Mouse (Mus musculus): ENCODE measurements around the gene Chmp2b.

The Chmp2b gene

DNA sequence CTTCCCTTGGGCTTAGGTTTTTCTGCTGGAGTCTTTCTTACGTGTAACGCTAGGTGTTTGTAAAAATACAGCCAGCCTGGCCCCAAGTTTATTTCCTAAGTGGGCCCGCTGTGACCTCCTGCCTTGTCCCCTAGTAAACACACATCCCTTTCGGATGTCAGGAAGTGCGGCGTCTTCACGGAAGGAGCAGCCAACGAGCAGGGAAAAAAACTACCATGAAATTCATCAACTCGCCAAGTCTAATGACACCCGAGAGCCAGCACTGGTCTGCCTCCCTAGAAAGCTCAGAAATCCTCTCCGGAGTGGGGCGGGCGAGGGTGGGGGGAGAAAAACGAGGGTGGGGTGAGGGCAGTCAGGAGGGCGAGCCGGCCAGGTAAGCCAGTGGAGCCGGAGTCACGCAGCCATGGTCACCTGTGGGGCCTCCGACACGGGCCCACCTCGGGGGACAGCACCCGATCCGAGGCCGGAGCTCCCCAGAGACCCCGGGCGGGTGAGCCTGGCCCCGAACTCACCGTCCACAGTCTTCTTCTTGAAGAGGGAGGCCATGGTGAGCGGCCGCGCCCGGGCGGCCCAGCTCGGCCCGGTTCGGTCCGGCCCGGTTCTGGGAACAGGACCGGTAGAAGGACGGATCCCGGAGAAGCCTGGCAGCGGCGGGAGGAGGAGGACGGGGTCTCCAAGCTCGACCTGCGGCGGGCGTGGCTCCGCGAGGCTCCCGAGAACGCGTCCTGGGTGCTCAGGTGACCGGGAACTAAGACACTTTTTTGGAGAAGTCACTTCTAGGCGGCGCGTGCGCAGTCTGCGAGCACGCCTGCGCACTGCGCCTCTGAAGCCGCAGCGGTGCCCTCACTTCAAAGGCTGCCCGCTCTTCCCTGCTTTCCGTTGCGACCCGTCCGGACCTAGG, at the start of gene Chmp2b:
Gene Chmp2b (minus strand): TSS at position 764 of the 901 bp plus-strand sequence.
- peak; percentile 88 to 91 for DNase-seq

DNA sequence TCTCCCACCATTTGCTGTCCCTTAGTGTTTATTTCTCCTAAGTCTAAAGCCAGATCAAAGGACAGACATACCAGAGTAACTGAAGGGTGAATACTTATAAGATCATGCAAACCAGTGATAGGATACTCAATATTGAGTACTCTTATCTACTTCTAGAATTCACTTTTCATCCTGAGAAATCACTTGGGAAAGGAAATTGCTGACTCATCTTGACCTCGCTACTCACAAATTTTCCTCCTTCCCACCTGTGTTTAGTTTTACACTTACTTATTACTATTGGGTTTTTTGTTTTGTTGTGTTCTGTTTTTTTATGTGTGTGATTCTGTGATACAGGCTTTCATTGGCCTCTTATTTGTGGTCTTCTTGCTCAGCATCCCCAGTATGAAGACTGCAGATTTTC, 49.2 kb upstream of the Chmp2b start:
- DNase-seq, result no peak

- no peak for DNase-seq
Observed at GRCm38 (mm10) chr16:65600798-65601197, 38.3 kb upstream of the Chmp2b start.

DNA sequence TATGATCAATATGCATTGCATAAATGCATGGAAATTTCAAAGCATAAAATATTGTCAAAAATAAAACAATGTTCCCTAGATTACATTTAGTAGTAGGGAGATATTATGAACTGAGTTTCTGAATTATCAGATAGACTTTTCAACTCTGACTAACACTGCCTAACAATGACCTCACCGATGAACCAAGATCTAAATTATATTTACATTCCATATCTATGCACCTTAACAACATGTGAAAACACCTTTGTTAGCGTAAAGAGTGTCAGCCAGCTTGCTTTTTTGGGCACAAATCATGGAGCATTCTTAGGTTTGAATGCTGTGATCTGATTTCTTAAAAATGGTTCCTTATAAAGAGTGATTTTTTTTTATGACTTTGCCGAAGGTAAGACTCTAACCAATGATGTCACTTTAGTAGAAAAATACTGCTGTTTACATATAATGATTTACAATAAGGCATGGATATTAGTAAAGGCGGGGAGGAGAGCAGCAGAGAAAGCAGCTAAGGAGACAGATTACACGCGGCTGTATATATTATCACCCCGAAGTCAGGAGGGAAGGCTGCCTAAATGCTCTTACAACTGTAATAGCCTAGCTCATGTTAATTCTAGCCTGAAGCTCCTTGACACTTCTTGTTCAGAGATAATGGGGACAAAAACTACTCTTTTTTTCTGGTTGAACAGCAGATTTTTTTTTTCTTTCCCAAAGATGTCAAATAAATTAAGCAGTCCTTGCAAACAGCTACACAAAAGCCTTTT, 23.8 kb upstream of the Chmp2b start:
- no peak for DNase-seq

DNA sequence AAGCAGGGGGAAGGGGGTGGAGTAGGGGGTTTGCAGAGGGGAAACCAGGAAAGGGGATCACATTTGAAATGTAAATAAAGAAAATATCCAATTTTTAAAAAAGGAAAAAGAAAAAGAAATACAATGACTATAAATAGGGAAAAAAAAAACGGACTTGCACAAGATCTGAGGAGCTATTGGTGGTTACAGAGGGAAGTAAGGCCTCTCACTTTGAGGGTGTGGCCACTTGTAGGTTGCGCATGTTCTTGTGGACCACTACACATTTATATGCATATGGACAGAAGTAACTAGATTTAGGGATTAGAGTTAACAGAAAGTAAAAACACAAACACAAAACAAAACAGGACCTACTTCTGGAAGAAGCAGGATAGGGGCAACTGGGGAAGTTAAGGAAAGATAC, 23.2 kb upstream of the Chmp2b start:
- no peak for DNase-seq

DNA sequence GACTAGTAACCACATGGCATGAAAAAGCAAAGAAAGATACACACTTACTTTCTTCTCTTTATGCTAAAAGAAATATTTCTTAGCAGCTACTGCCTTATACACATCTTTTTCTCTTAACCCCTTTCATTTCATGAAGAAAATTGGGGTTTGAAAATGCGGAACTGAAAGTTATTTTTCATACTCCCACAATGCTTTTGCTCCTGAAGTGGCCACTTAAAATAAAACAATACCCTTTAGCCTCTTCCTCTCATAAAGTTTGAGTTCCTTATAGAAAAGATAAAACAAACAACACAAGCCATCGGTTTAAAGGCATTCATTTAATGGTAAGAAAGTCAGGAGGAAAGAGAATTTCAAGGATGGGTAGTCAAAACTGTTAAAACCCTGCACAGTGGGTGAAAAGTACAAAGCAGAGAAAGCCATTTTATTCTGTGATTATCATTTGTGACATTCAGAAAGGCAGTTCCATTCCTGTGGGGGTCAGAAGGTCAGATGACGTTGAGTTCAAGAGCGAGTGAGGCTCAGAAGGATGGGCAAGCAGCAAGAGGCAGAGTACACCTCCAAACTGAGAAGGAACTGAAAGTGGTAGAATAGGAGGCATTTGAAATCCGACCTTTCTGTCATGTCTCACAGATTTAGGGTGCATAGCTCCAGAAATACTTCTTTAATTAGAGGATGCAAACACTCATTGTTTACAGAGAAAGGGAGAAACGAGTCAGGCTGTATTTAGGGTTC, 14.9 kb upstream of the Chmp2b start:
- DNase-seq, result no peak

GRCm38 (mm10) chr16:65568853-65569252, 6.3 kb upstream of the Chmp2b start:
- DNase-seq, result no peak

- DNase-seq, result no peak
Observed at GRCm38 (mm10) chr16:65564951-65565350, 2.4 kb upstream of the Chmp2b start.

DNA sequence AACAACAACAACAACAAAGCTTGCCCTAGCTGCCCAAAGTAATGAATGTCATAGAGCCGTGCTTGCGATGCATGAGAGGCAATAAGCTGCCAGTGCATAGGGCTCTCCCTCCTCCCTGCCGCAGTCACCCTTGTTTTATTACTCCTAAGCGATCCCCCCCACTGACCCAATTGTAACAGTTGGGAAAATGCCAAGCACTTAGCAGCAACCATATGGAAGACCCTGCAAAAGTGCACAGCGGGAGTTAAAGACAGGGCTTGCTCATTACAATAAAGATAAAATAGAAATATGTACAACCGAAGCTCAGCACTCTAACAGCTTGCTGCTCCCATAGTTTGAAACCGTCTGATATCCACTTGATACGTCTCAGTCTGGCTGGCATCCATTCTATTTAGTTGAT, 1.8 kb upstream of the Chmp2b start:
- DNase-seq, result no peak

- no peak for DNase-seq
Observed at GRCm38 (mm10) chr16:65562864-65563206, 309 bp upstream of the Chmp2b start.

DNA sequence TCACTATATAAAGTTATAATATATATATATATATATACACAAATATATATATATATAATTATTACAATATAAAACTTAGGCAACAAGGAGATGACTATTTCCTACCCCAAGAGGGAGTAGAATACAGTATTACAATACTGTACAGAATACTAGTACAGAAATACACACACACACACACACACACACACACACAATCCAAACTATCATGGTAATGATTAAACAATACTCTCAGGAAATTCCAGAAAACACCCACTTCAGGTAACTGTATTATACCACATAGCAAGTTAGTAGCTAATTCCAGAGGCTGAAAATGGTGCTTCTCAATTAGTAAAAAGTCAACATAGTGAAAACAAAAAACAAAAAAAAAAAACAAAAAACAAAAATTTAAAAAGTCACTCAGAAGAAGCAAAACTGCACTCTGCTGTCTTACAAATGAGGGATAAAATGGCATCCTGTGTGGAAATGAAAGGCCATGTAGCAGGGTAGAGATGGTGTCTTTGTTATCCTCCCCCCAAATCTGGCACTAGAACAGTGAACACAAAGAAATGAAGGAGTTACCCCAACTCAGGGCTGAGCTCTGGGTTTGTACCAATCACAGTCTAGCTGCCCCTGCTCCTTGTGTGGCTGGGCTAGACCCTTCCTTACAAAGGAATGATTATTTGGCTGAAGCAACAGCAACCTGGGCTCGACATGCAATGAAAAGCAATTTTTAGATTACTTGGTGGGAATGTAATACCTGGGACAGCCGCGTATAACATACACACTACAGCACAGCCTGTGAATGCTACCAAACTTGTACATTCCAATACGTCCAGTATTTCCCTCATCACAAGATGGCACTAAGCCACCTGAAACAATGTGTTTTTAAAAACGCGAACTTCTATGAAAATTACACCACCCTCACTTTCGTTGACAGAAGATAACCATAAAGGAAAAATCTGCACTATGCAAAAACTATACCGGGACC, 1.2 kb downstream of the Chmp2b start:
- no peak for DNase-seq

DNA sequence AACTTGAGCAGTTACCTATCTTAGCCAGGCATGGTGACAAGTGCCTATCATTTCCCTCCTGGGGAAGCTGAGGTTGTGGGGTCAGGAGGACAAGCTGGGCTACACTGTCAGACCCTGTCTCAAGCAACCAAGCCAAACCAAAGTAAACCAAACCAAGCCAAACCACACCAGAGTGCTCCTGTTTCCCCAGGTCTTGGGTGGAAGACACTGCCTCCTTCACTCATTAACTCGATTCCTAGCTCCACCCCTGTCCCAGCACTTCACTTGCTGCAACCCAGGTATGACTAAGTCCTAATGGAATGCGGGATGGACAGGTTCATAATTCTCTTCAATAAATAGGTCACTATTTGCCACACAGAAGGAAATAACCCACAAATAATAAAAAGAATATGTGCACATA, 2.9 kb downstream of the Chmp2b start:
- no peak for DNase-seq

GRCm38 (mm10) chr16:65557369-65557768, 5.2 kb downstream of the Chmp2b start:
- no peak for DNase-seq

- DNase-seq, result no peak
Observed at GRCm38 (mm10) chr16:65554267-65554666, 8.3 kb downstream of the Chmp2b start.

- no peak for DNase-seq
Observed at GRCm38 (mm10) chr16:65550814-65551213, 11.7 kb downstream of the Chmp2b start.

- DNase-seq, result no peak
Observed at GRCm38 (mm10) chr16:65548960-65549359, 13.6 kb downstream of the Chmp2b start.

- DNase-seq, result no peak
Observed at GRCm38 (mm10) chr16:65543676-65544293, 18.7 kb downstream of the Chmp2b start.

GRCm38 (mm10) chr16:65533315-65533999, 29.1 kb downstream of the Chmp2b start:
- DNase-seq, result peak in 1 of 2 experiments; percentile 42

GRCm38 (mm10) chr16:65531663-65532062, 30.9 kb downstream of the Chmp2b start:
- DNase-seq, result no peak

DNA sequence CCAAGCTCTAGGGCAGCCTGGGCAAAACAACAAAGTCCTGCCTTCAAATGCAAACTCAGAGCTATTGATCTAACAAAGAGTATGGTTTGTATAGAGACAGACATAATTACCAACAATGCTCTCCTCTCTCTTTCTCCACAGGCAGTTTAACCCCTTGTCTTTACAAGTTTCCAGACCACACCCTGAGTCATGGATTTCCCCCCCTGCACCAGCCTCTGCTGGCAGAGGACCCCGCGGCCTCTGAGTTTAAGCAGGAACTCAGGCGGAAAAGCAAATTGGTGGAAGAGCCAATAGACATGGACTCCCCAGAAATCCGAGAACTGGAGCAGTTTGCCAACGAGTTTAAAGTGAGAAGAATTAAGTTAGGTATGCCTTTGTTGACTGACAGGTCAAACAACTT, 32.9 kb downstream of the Chmp2b start:
- DNase-seq, result no peak

DNA sequence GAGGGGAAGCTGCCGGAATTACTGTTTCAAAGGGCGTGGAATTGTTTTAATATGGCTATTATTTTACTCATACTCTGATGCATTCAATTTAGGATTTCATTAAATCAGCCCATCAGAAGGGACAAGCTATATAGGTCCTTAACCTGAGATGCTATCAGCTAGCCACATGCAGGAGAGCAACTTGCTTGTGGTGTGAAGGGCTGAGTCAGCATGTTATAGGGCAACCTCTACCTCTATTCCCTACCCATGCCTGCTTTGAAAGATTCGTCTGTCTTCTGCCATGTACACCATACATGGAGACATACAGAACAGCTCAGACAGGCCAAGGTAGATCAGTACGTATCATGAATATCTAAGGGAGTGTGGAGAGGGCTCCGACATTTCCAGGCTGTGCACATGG, 35.8 kb downstream of the Chmp2b start:
- no peak for DNase-seq
